Comparison of ENCODE assay signal across 10 mouse cellular contexts in genomic region chr6:137752275-137752655, GRCm38 (mm10).
"Had no signal": no experiment of that assay in that cellular context is flagged by ENCODE, and none has a peak within 500 bp of the region (broad histone marks: within the 10 kb centered on the region; RNA-seq: fewer than 3 reads in every experiment).

No protein-coding gene starts in this region.

- H3K9ac ChIP-seq: kidney, embryonic 15.5 days; liver, embryonic 14.5 days; lung, embryonic 14.5 days; midbrain, embryonic 12.5 days had no signal

- H3K4me2 ChIP-seq: kidney, embryonic 15.5 days; lung, embryonic 14.5 days; midbrain, embryonic 12.5 days had no signal

- H3K9me3 ChIP-seq: kidney, embryonic 15.5 days; midbrain, embryonic 12.5 days had no signal

- H3K27me3 ChIP-seq: kidney, embryonic 15.5 days; midbrain, embryonic 12.5 days had no signal

- H3K27ac ChIP-seq: kidney, embryonic 15.5 days; layer of hippocampus, adult 2 months; liver, embryonic 14.5 days; midbrain, embryonic 12.5 days had no signal

- DNase-seq: left cerebral cortex, postnatal 4 days; lung, embryonic 14.5 days; lung, postnatal 10 days; lung, postnatal 4 days; right cerebral cortex, postnatal 14 days; thymus, postnatal 4 days had no signal

- H3K4me3 ChIP-seq: kidney, embryonic 15.5 days; layer of hippocampus, adult 2 months; midbrain, embryonic 12.5 days had no signal
